Mouse (Mus musculus) skeletal muscle tissue, adult 2 months (tissue): Measurements from ENCODE around the gene Isca1.
"Not testable (repeated sequence)": the region's sequence is repeated elsewhere in the genome, so short reads cannot be mapped to it uniquely, and the experiment has no call there.

Experiments used
- DNase-seq: peaks from one replicate; pipeline ENCODE4 v3.0.0-alpha.2; 2012; ENCODE audit warnings: low read depth, low spot score

Isca1 gene

DNA sequence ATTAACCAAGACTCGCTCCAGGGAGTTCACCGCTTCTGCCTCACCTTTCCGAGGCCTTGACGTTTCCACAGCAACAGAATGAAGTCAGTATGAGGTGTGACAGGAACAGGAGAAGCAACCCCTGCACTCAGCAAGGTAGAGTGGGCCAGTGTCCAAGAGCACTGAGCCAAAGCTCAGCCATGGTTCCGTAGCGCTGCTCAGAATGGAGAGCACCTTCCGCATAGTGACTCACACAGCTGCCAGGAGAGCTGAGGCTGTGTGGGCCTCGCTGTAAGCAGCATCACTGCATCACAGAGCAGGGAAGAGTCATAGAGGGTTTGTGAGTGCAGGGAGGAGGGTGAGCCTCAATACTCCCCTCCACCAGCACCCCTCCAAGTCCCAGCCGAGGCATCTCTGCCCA lies 22.9 kb downstream of the Isca1 start, which contains the start of gene 1700014D04Rik:
1700014D04Rik (minus strand) TSS at position 42 of the 400 bp plus-strand sequence.
- no peak for DNase-seq

DNA sequence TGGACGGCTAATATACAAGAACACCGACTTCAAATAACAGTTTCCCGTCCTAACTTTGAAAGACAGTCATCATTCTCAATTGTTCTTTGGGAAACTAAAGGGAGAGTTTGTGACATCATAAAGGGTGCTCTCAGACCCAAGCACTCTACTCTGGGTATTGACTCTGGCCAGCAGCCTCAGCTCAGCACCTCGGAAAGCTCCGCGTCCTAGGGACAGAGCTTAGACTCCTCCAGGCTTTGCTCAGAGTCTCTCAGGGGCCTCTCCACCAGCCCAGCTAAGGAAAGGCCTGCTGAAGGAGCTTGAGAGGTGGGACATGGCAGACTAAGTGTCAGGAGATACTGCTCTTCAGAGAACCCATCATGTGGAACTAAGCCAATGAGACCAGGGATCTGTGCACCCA lies 23.4 kb downstream of the Isca1 start:
- DNase-seq: no peak

DNA sequence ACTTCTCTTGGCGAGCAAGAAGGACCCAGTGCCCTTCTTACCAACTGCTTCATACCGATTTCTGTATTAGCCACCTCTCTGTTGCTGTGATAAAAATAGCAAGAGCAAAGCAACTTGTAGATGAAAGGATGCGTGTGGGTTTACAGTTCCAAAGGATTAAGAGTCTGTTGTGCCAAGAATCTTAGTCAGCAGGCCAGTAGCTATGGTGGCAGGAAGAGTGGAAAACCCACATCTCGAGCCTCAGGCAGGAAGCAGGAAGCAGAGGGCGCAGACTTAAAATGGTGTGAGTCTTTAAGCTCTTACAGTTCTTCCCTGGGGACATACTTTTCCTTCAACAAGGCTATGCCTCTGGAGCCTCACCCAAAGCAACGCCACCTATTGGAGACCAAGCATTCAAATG lies 24.1 kb downstream of the Isca1 start:
- DNase-seq: no peak

DNA sequence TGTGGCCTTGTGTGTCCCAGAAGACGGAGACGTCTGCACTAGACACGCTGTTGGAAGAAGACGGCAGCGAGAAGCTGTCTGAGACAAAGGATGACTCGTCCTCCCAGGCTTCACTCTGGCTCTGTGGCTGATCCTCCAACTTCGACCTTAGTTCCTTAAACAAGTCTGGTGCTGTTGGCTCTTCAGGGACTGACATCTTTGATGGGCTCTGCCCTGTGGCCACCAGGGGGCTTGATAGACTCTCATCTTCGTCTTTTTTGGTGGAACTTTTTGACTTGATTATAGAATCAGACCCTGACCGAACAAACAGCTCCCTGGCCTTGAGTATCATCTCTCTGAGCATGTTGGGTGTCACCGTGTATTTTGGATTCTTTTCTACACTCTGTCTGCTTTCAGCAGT lies 27.9 kb downstream of the Isca1 start:
- DNase-seq: no peak

DNA sequence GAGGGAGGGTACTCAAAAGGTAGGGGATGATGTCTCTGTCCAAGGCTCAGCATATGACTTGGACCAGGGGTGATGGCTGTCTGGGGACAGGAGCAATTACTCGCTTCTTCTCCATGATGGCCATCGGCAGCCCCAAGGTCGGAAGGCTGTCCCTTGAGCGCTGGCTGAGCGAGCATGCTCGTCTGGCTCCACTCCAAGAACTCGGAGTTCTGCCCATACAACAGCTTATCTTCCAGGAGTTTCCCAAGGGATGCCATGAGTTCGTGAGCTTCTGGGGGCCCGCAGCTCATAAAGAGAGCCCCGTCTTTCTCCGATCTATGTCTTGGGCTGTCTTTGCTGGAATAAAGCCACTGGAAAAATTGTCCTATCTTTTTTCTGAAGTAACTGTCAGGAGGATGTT lies 28.5 kb downstream of the Isca1 start:
- DNase-seq: peak; percentile 39

DNA sequence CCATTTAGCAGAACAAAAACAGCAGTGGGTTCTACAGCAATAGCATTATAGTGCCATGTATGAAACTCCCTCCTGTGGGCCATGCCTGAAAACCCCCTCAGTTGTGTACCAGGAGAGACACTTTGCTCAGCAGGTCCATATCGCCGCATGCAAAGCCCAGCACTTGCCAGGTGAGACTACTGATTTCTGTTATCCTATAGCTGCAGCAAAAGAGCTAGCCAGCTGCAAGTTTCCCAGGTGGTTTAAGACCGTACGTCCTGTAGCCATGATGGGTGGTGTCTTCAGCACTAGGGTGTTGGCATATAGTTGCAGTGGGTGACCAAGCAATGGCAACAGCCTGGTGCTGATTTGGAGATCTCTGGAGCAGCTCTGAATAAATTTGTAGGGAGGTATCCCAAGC lies 30.2 kb downstream of the Isca1 start:
- DNase-seq: no peak

DNA sequence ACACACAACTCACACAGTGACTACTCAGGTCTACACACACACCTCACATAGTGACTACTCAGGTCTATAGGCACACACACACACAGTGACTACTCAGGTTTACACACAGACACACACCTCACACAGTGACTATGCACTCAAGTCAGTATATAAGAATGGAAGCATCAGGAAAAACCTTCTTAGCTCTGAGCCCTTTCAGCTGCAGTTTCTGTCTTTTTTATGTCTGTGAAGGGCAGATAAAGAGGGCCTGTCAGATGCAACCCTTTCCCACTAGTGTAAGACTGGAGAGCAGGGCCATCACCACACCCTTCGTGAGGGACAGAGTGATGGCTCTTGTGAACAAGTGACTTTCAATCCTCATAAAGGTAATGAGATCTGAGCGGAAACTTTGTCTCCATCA lies 31.2 kb downstream of the Isca1 start:
- no peak for DNase-seq

DNA sequence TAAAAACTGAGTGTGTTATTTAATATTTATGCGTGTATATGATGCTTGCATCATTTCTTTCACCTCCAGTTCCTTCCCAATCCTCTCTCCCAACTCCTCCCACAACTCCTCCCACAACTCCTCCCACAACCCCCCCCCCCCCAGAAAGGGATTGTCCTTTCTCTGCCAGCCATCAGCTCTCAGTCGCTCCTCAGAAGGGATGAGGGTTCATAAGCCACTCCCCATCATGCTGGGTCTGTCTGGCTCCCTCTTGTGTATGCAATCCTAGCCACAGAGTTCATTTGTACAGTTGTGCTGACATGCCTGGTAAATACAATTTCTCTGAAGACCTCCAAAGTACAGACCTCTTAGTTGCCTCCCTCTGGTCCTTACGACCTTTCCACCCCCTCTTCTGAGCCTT lies 34.4 kb downstream of the Isca1 start:
- no peak for DNase-seq

DNA sequence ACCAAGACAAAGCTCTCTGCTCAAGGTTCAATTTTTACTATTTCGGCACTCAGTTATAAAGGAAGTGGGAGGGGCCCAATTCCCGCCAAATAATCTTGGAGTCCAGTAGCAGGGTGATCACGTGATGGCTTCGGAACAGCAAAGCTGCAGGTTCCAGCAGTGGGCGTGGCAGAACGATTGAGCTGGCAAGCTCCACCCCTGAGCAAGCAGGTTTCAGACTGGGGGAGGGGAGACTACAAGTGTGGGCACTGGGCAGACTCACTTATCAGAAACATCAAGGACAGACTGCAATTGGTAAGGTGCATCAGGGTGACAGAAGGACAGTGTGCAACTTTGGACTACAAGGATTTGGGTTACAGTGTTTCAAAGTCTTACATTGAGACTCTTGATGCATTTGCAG lies 35.3 kb downstream of the Isca1 start:
- not testable (repeated sequence) for DNase-seq

DNA sequence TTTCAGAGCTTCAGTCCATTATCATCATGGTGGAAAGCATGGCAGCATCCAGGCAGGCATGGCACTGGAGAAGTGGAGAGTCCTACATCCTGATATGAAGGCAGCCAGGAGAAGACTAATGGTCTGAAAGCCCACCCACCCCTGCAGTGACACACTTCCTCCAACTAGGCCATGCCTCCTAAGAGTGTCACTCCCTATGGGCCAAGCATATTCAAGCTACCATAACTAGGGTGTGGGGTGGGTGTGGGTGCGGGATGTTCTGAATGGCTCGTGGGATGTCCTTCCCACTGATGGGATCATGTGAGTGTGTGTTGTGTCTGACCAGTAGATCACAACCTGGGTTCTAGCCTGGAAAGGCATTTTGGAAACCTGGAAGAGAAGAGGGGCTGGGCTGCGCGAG lies 35.7 kb downstream of the Isca1 start:
- DNase-seq: no peak

DNA sequence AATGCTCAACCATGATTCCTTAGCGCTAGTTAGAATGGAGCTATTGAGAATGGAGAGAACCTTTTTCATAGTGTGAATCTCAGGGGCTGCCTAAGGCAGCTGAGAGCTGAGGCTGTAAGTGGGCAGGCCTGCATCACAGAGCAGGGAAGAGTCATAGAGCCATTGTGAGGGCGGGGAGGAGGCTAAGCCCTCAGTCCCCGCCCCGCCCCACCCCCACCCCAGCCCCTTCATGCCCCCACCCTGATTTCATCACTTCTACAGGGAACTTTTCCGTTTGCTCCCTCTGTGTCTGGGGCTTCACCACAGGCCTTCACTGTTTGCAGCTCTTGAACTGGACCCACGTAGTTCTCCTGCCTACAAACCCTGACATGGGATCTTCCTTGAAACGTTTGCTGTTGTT lies 38.0 kb downstream of the Isca1 start, which contains the start of gene Spata31d1d:
Spata31d1d (minus strand) TSS at position 101 of the 400 bp plus-strand sequence.
- no peak for DNase-seq

DNA sequence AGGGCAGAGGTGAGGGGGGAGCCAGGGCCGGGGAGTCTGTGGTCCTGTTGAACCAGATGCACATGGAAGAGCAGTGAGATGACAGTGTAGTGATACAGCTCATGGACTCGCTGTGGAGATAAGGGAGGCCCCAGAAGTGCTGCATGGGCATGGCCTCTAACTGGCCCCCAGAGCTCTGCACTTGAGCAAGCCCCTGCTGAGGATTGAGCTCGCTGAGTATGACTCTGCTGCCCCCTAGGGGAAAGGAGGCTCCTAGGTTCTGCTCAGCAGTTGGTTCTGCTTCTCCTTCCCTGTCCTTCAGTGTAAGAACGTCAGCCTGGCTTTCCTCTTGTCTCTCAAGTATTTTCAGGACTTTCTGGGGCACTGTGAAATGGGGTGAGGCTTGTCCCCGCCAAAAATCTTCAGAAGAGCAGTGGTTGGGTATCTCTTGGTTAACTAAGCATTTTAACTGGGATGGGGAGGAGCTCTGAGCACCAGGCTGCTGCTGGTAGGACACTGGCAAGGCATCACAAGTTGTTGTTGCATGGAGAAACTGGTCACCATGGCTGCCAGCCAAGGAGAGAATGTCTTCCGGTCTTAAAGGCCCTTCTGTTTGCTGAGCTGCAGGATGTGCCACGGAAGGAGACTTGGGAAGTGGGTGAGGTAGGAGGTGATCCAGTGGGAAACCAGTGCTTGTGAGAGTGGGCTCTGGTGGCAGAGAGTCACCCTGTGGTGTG lies 41.1 kb downstream of the Isca1 start:
- peak; percentile 64 for DNase-seq

DNA sequence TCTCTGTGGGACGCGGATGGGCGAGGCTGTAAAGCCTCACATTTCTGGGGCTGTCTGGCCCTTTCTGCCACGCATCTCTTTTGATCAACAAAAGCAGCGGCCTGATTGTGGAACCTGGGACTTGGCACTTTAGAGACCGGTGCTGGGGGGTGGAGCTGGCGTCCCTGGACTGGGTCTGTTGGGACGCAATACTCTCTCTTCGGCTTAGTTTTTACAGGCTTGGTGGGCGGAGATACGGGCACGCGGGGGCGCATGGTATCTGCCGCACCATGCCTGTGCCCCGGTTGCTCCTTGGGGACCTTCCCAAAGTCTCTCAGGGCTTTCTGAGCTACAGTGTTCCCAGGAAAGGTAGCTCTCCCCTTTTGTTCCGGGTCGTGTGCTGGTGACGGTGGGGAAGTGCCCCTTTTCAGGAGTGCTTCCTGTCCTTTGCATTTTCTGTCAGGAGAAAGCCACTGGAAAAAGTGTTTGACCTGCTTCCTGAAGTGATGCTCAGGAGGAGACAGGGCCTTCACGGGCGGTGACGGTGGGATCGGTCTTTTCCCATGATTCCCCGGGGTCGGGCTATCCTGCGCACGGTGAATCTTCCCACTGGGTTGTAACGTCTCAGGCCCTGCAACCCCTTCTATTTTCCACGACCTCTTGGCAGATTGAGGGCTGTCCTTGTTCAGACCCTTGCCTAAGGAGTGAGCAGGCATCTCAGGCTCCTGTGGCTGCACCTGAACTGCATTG lies 43.3 kb downstream of the Isca1 start:
- DNase-seq: no peak

DNA sequence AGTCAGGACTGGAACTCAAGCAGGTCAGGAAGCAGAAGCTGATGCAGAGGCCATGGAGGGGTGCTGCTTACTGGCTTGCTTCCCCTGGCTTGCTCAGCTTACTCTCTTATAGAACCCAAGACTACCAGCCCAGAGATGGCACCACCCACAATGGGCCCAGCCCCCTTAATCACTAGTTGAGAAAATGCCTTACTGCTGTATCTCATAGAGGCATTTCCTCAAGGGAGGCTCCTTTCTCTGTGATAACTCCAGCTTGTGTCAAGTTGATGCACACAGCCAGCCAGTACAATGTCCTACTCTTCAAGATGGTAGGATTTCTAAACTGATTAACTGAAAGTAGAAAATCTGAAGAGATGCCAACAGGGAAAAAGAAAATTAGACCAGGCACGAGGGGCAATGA lies 47.5 kb downstream of the Isca1 start:
- not testable (repeated sequence) for DNase-seq

DNA sequence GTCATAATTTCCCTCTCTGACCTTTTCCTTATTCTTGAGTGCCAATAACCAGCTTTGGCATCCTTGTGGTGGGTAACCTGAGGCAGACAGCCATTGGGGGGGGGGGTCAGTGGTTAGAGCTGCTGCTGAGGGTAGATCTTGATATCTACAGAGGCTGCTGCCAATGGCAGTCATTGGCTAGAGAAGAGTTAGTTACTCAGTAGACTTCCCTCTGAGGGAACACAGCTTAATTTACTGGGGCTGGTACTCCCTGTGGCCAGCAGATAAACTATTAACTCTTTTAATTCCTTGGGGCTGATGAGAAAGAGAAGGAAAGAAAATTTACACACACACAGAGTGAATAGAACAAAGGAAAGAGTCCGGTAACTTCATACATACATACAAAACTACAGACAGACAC lies 50.1 kb downstream of the Isca1 start:
- DNase-seq: no peak

DNA sequence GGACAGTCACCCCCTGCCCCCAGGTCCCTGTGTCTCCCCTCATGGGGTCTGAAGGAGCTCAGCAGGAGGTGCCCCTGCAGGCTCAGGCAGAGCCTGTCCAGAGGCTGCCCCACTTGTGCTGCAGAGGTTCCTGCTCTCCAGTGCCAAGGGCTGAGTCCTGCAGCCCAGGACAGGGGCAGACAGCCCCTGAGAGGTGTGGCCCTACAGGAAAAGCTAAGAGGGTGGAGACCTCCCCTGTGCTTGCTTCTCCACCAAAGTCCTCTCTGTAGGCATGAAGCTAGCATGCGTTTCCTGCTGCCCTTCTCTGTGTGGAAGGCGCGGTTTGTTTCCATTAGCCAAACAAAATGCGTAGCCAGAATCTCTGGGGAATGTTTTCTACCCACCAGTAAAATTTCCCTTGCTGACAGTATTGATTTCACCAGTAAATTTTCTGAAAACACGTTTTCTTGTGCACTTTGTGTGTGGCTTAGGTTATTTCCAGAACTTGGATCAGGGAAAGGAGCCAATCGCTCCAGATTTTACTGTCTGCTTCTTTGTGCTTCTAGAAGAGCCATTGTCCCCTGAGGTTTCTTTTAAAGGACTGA lies 50.7 kb downstream of the Isca1 start:
- not testable (repeated sequence) for DNase-seq

DNA sequence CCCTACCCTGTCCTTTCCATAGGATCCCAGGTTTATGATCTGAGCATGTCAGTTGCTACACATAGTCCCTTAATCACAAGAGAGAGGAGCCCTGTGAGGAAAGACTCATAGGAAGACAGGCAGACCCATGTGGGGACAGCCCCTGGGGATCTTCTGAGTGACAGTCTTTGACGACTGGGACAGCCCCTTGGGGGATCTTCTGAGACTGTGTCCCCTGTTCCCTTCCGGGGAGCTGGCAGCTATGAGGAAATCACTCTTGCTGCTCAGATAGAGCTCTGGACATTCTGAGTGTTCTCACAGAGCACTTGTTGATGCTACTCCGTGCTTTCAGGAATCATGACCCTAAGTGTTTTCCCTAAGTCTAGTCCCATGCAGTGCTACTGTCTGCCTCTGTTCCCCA lies 55.9 kb downstream of the Isca1 start:
- DNase-seq: no peak

DNA sequence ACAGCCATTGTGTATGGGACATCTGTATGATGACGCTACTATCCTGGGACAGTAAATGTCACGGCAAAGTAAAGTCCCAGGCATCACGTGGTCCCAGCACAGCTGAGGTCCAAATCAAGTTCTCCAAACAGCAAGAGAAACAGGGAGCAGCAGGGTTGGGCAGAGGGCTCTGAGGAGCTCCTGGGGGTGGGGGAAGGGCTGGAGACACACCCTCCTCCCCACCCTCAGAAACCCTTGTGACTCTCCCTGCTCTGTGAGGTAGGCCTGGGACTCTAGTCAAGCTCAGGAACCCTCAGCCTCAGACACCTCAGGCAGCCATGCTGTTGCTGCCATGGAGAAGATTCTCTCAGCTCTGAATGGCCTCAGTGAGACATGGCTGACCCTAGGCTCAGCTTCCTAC lies 57.6 kb downstream of the Isca1 start, which contains the start of gene Spata31d1b:
Spata31d1b (plus strand) TSS at position 301 of the 400 bp plus-strand sequence.
- DNase-seq: not testable (repeated sequence)

DNA sequence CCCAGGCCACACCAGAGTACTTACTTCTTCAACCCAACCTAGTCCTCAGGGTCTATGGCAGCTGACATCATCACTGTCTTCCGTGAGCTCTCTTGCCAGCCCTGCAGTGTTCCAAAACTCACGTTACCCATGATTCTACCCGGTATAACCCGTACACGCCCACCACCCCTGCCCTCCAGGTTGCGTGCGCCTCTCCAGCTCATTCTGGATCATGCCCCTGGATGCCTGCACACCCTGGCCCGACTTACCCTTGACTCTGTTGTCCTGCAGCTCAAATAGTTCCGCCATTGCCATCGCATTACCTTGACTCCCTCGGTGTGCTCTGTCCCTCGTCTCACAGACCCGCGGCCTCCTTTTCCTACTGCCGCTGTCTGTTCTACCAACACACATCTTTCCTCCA lies 59.4 kb downstream of the Isca1 start, which contains the start of gene Spata31d1a:
Spata31d1a (minus strand) TSS at position 101 of the 400 bp plus-strand sequence.
- DNase-seq: no peak
